Mouse (Mus musculus): Measurements from ENCODE around the gene Tnnc2. TPM values are rescaled to one million over a fixed set of nuclear protein-coding genes. Genes with fewer than 3 reads are reported as not detected.
A peak's percentile ranks its signal among the peaks of the same experiment; 100 is the strongest.

The Tnnc2 gene
- 0.97 and 2.4 TPM in 2 replicates for polyA plus RNA-seq (2015; fragmentation: Nextera tagmentation; extraction: Ambion mirVana)

GRCm38 (mm10) chr2:164779481-164780086 lies at the start of gene Tnnc2:
TSS of gene Tnnc2 (minus strand) at chr2:164779967.
- H3K36me3 ChIP-seq: no peaks in the 10 kb centered on the region
- no peak within 1 kb of the TSS for H3K9ac ChIP-seq
- H3K27me3 ChIP-seq: no peaks in the 10 kb centered on the region
- 69% methylated on average over 8 of the region's 8 CpGs for WGBS
- H3K9me3 ChIP-seq: no peaks in the 10 kb centered on the region
- no peak within 1 kb of the TSS for H3K4me3 ChIP-seq
- no peak within 1 kb of the TSS for H3K4me2 ChIP-seq
- ATAC-seq (ENCODE audit: low FRiP score, low read depth): no peak
- H3K27ac ChIP-seq (replicated peaks): no peak within 1 kb of the TSS
- peaks cover under 1% of the 10 kb centered on the region for H3K4me1 ChIP-seq (replicated peaks)

GRCm38 (mm10) chr2:164829090-164829489 lies 49.3 kb upstream of the Tnnc2 start:
- H3K36me3 ChIP-seq: peaks cover 26% of the 10 kb centered on the region
- peaks cover 22% of the 10 kb centered on the region for H3K4me1 ChIP-seq (replicated peaks)
- no peaks in the 10 kb centered on the region for H3K27me3 ChIP-seq
- no peak overlapping the region for H3K27ac ChIP-seq (replicated peaks)
- no peak overlapping the region for H3K4me3 ChIP-seq
- H3K4me2 ChIP-seq: no peak overlapping the region
- ATAC-seq (ENCODE audit: low FRiP score, low read depth): no peak
- 97% methylated on average over 1 of the region's 1 CpGs for WGBS
- H3K9ac ChIP-seq: no peak overlapping the region
- H3K9me3 ChIP-seq: no peaks in the 10 kb centered on the region

GRCm38 (mm10) chr2:164828437-164828836 lies 48.7 kb upstream of the Tnnc2 start, which contains the start of gene Spata25:
TSS of gene Spata25 (minus strand) at chr2:164828537.
- WGBS: 88% methylated on average over 6 of the region's 6 CpGs
- Histone ChIP-seq H3K27me3 (no peaks in the 10 kb centered on the region), H3K27ac (replicated peaks) (no peak within 1 kb of the TSS), H3K4me1 (replicated peaks) (peaks cover 26% of the 10 kb centered on the region), H3K9me3 (no peaks in the 10 kb centered on the region), H3K4me2 (no peak within 1 kb of the TSS), H3K36me3 (peaks cover 26% of the 10 kb centered on the region), H3K4me3 (no peak within 1 kb of the TSS), H3K9ac (no peak within 1 kb of the TSS)
- ATAC-seq (ENCODE audit: low FRiP score, low read depth): no peak

- peaks cover 26% of the 10 kb centered on the region for H3K36me3 ChIP-seq
- H3K9me3 ChIP-seq: no peaks in the 10 kb centered on the region
- H3K27me3 ChIP-seq: no peaks in the 10 kb centered on the region
- H3K4me3 ChIP-seq: no peak overlapping the region
- H3K4me2 ChIP-seq: no peak overlapping the region
- no peak for ATAC-seq (ENCODE audit: low FRiP score, low read depth)
- WGBS: 89% methylated on average over 15 of the region's 16 CpGs
- H3K9ac ChIP-seq: no peak overlapping the region
- no peak overlapping the region for H3K27ac ChIP-seq (replicated peaks)
- peaks cover 24% of the 10 kb centered on the region for H3K4me1 ChIP-seq (replicated peaks)
Observed at GRCm38 (mm10) chr2:164827146-164827850, 47.5 kb upstream of the Tnnc2 start.

- Histone ChIP-seq H3K4me2 (no peak overlapping the region), H3K36me3 (peaks cover 34% of the 10 kb centered on the region), H3K9me3 (no peaks in the 10 kb centered on the region), H3K4me3 (no peak overlapping the region), H3K27ac (replicated peaks) (no peak overlapping the region), H3K4me1 (replicated peaks) (peaks cover 28% of the 10 kb centered on the region), H3K9ac (no peak overlapping the region), H3K27me3 (no peaks in the 10 kb centered on the region)
- ATAC-seq (ENCODE audit: low FRiP score, low read depth): no peak
- 97% methylated on average over 17 of the region's 17 CpGs for WGBS
Observed at GRCm38 (mm10) chr2:164825521-164825920, 45.8 kb upstream of the Tnnc2 start.

- peak overlapping the region; percentile 64; the same call in 1 of the 2 replicates for H3K4me3 ChIP-seq
- H3K4me2 ChIP-seq: peak overlapping the region; percentile 60
- H3K27ac ChIP-seq (replicated peaks): no peak overlapping the region
- H3K36me3 ChIP-seq: peaks cover 36% of the 10 kb centered on the region
- peaks cover 28% of the 10 kb centered on the region for H3K4me1 ChIP-seq (replicated peaks)
- no peak for ATAC-seq (ENCODE audit: low FRiP score, low read depth)
- no peak overlapping the region for H3K9ac ChIP-seq
- no peaks in the 10 kb centered on the region for H3K9me3 ChIP-seq
- no peaks in the 10 kb centered on the region for H3K27me3 ChIP-seq
- 96% methylated on average over 4 of the region's 4 CpGs for WGBS
Observed at GRCm38 (mm10) chr2:164823969-164824368, 44.2 kb upstream of the Tnnc2 start.

- ATAC-seq (ENCODE audit: low FRiP score, low read depth): peak; percentile 60
- Histone ChIP-seq H3K9me3 (no peaks in the 10 kb centered on the region), H3K4me3 (peak overlapping the region; percentile 64), H3K27ac (replicated peaks) (peak overlapping the region; percentile 92), H3K4me2 (peak overlapping the region; percentile 60), H3K9ac (peak overlapping the region; percentile 82), H3K4me1 (replicated peaks) (peaks cover 28% of the 10 kb centered on the region), H3K36me3 (peaks cover 32% of the 10 kb centered on the region), H3K27me3 (no peaks in the 10 kb centered on the region)
- 1% methylated on average over 10 of the region's 10 CpGs for WGBS
Observed at GRCm38 (mm10) chr2:164823181-164823585, 43.4 kb upstream of the Tnnc2 start.

- H3K9ac ChIP-seq: peak within 1 kb of the TSS; percentile 82
- H3K36me3 ChIP-seq: peaks cover 27% of the 10 kb centered on the region
- H3K4me3 ChIP-seq: peak within 1 kb of the TSS; percentile 64
- ATAC-seq (ENCODE audit: low FRiP score, low read depth): peak; percentile 98
- WGBS: under 1% methylated on average over 32 of the region's 32 CpGs
- H3K27ac ChIP-seq (replicated peaks): peak within 1 kb of the TSS; percentile 92
- no peaks in the 10 kb centered on the region for H3K9me3 ChIP-seq
- peaks cover 28% of the 10 kb centered on the region for H3K4me1 ChIP-seq (replicated peaks)
- no peaks in the 10 kb centered on the region for H3K27me3 ChIP-seq
- peak within 1 kb of the TSS; percentile 60 for H3K4me2 ChIP-seq
Observed at GRCm38 (mm10) chr2:164822636-164823165, 42.9 kb upstream of the Tnnc2 start, which contains the start of gene Zswim1. TSS of gene Zswim1 (plus strand) at chr2:164822686.

- ATAC-seq (ENCODE audit: low FRiP score, low read depth): no peak
- Histone ChIP-seq H3K4me3 (no peak overlapping the region), H3K4me1 (replicated peaks) (peaks cover 24% of the 10 kb centered on the region), H3K9me3 (no peaks in the 10 kb centered on the region), H3K27ac (replicated peaks) (no peak overlapping the region), H3K27me3 (no peaks in the 10 kb centered on the region), H3K9ac (no peak overlapping the region), H3K4me2 (no peak overlapping the region), H3K36me3 (peaks cover 21% of the 10 kb centered on the region)
- 81% methylated on average over 6 of the region's 6 CpGs for WGBS
Observed at GRCm38 (mm10) chr2:164821060-164821459, 41.3 kb upstream of the Tnnc2 start.

GRCm38 (mm10) chr2:164817703-164818102 lies 37.9 kb upstream of the Tnnc2 start:
- Histone ChIP-seq H3K4me3 (no peak overlapping the region), H3K27me3 (no peaks in the 10 kb centered on the region), H3K9ac (no peak overlapping the region), H3K4me2 (no peak overlapping the region), H3K27ac (replicated peaks) (no peak overlapping the region), H3K4me1 (replicated peaks) (peaks cover 9% of the 10 kb centered on the region), H3K9me3 (no peaks in the 10 kb centered on the region), H3K36me3 (peaks cover 14% of the 10 kb centered on the region; the same call in 1 of the 2 replicates)
- 72% methylated on average over 5 of the region's 5 CpGs for WGBS
- no peak for ATAC-seq (ENCODE audit: low FRiP score, low read depth)

- Histone ChIP-seq H3K4me1 (replicated peaks) (peaks cover 5% of the 10 kb centered on the region), H3K9ac (no peak overlapping the region), H3K27me3 (no peaks in the 10 kb centered on the region), H3K36me3 (peaks cover 14% of the 10 kb centered on the region; the same call in 1 of the 2 replicates), H3K27ac (replicated peaks) (no peak overlapping the region), H3K4me2 (no peak overlapping the region), H3K9me3 (no peaks in the 10 kb centered on the region), H3K4me3 (no peak overlapping the region)
- no peak for ATAC-seq (ENCODE audit: low FRiP score, low read depth)
- 90% methylated on average over 6 of the region's 6 CpGs for WGBS
Observed at GRCm38 (mm10) chr2:164817206-164817605, 37.4 kb upstream of the Tnnc2 start.

GRCm38 (mm10) chr2:164815821-164816220 lies 36.1 kb upstream of the Tnnc2 start:
- Histone ChIP-seq H3K4me3 (no peak overlapping the region), H3K9ac (no peak overlapping the region), H3K27ac (replicated peaks) (no peak overlapping the region), H3K36me3 (peaks cover 9% of the 10 kb centered on the region; the same call in 1 of the 2 replicates), H3K9me3 (no peaks in the 10 kb centered on the region), H3K4me2 (no peak overlapping the region), H3K4me1 (replicated peaks) (no peaks in the 10 kb centered on the region), H3K27me3 (no peaks in the 10 kb centered on the region)
- WGBS: 91% methylated on average over 8 of the region's 8 CpGs
- no peak for ATAC-seq (ENCODE audit: low FRiP score, low read depth)
